Mouse (Mus musculus): Measurements from ENCODE around the gene Gucy1a1. TPM values are rescaled to one million over a fixed set of nuclear protein-coding genes. Genes with fewer than 3 reads are reported as not detected.

Gene Gucy1a1
- polyA plus RNA-seq (2015; fragmentation: Illumina TruSeq; extraction: RNeasy Lipid Tissue Mini Kit (QIAGEN cat#74804); ENCODE audit: insufficient read depth, low read depth, low replicate concordance) = 5.7 TPM

GRCm38 (mm10) chr3:82145126-82145901, at the start of gene Gucy1a1:
TSS of gene Gucy1a1 (minus strand) at chr3:82145789.

GRCm38 (mm10) chr3:82074201-82074851, 71.3 kb downstream of the Gucy1a1 start, which contains the start of gene Gucy1b1:
TSS of gene Gucy1b1 (minus strand) at chr3:82074689.

Other genes starting within 250 kb of the Gucy1a1 start
- gene Ctso, start 213.2 kb downstream of the Gucy1a1 start, polyA plus RNA-seq (2015; fragmentation: Illumina TruSeq; extraction: RNeasy Lipid Tissue Mini Kit (QIAGEN cat#74804); ENCODE audit: insufficient read depth, low read depth, low replicate concordance) = 9.4 TPM
- gene Tdo2, start 169.6 kb downstream of the Gucy1a1 start, polyA plus RNA-seq (2015; fragmentation: Illumina TruSeq; extraction: RNeasy Lipid Tissue Mini Kit (QIAGEN cat#74804); ENCODE audit: insufficient read depth, low read depth, low replicate concordance) = not detected
- not detected for gene Asic5, start 163.5 kb downstream of the Gucy1a1 start, polyA plus RNA-seq (2015; fragmentation: Illumina TruSeq; extraction: RNeasy Lipid Tissue Mini Kit (QIAGEN cat#74804); ENCODE audit: insufficient read depth, low read depth, low replicate concordance)
- 2.9 TPM for gene Gucy1b1, start 71.1 kb downstream of the Gucy1a1 start, polyA plus RNA-seq (2015; fragmentation: Illumina TruSeq; extraction: RNeasy Lipid Tissue Mini Kit (QIAGEN cat#74804); ENCODE audit: insufficient read depth, low read depth, low replicate concordance)
- 0.70 TPM for gene Map9, start 212.3 kb upstream of the Gucy1a1 start, polyA plus RNA-seq (2015; fragmentation: Illumina TruSeq; extraction: RNeasy Lipid Tissue Mini Kit (QIAGEN cat#74804); ENCODE audit: insufficient read depth, low read depth, low replicate concordance)

All from pancreas, adult 10 weeks (tissue).